12 mouse cellular contexts compared by ENCODE assay signal in genomic region chr8:126382216-126382615, GRCm38 (mm10). TPM values are rescaled to one million over a fixed set of nuclear protein-coding genes. Genes with fewer than 3 reads are reported as not detected.
DNase-seq lines count a peak whose midpoint lies in the region; ATAC-seq and TF ChIP-seq lines count a peak whose summit lies in the region.
"Had no signal": no experiment of that assay in that cellular context is flagged by ENCODE, and none has a peak within 500 bp of the region (broad histone marks: within the 10 kb centered on the region; RNA-seq: fewer than 3 reads in every experiment).

No protein-coding gene starts in this region.

- no peaks in the 10 kb centered on the region for H3K36me3 ChIP-seq in hindbrain, embryonic 10.5 days
- no peaks in the 10 kb centered on the region for H3K36me3 ChIP-seq in hindbrain, embryonic 12.5 days
- no peaks in the 10 kb centered on the region for H3K36me3 ChIP-seq in stomach, postnatal 0 days (ENCODE audit: control insufficient read depth, insufficient read depth, low read length)
- H3K36me3 ChIP-seq: heart, embryonic 13.5 days; liver, embryonic 12.5 days had no signal

- no peak overlapping the region for H3K9ac ChIP-seq in hindbrain, embryonic 12.5 days
- no peak overlapping the region for H3K9ac ChIP-seq in stomach, postnatal 0 days (ENCODE audit: low read length)
- H3K9ac ChIP-seq: heart, embryonic 13.5 days; liver, embryonic 12.5 days had no signal

- no peaks in the 10 kb centered on the region for H3K27me3 ChIP-seq in hindbrain, embryonic 10.5 days (ENCODE audit: insufficient read depth, poor library complexity, severe bottlenecking)
- no peaks in the 10 kb centered on the region for H3K27me3 ChIP-seq in hindbrain, embryonic 12.5 days
- no peaks in the 10 kb centered on the region for H3K27me3 ChIP-seq in stomach, postnatal 0 days (ENCODE audit: control insufficient read depth, insufficient read depth, low read length)

- no peaks in the 10 kb centered on the region for H3K4me1 ChIP-seq in hindbrain, embryonic 10.5 days (replicated peaks)
- no peaks in the 10 kb centered on the region for H3K4me1 ChIP-seq in hindbrain, embryonic 12.5 days
- no peaks in the 10 kb centered on the region for H3K4me1 ChIP-seq in stomach, postnatal 0 days (replicated peaks; ENCODE audit: control insufficient read depth, insufficient read depth)
- H3K4me1 ChIP-seq: heart, embryonic 13.5 days; liver, embryonic 12.5 days had no signal

- no peak overlapping the region for H3K4me2 ChIP-seq in hindbrain, embryonic 12.5 days (replicated peaks)
- H3K4me2 ChIP-seq in stomach, postnatal 0 days (replicated peaks; ENCODE audit: low read depth) = no peak overlapping the region
- H3K4me2 ChIP-seq: heart, embryonic 13.5 days; liver, embryonic 12.5 days had no signal

- no peak for TF ChIP-seq EP300 in stomach, postnatal 0 days (optimal IDR thresholded peaks at IDR 0.05)

- H3K9me3 ChIP-seq in hindbrain, embryonic 10.5 days = no peaks in the 10 kb centered on the region
- no peaks in the 10 kb centered on the region for H3K9me3 ChIP-seq in hindbrain, embryonic 12.5 days (replicated peaks)
- H3K9me3 ChIP-seq in stomach, postnatal 0 days (ENCODE audit: control insufficient read depth, low read length) = no peaks in the 10 kb centered on the region
- H3K9me3 ChIP-seq: heart, embryonic 13.5 days; liver, embryonic 12.5 days had no signal

- peak; percentile 20 for DNase-seq in hindbrain, embryonic 10.5 days (ENCODE audit: low spot score)
- peak; percentile 50 for DNase-seq in testis, postnatal 10 days (ENCODE audit: low spot score)
- DNase-seq in testis, postnatal 14 days (ENCODE audit: low spot score) = no peak
- DNase-seq in embryo, embryonic 9.5 days (ENCODE audit: extremely low spot score) = peak; percentile 18
- DNase-seq in stomach, postnatal 0 days (ENCODE audit: low spot score) = peak; percentile 28
- DNase-seq in spleen, postnatal 10 days (ENCODE audit: low spot score in 2 of 2) = no peak
- DNase-seq in spleen, postnatal 4 days (ENCODE audit: low spot score in 2 of 2) = no peak
- DNase-seq: gastrocnemius, adult 2 months had no signal

- no peak for TF ChIP-seq CTCF in stomach, postnatal 0 days (IDR thresholded peaks at IDR 0.05; ENCODE audit: low read depth)

- no peak overlapping the region for H3K27ac ChIP-seq in hindbrain, embryonic 10.5 days
- no peak overlapping the region for H3K27ac ChIP-seq in hindbrain, embryonic 12.5 days
- H3K27ac ChIP-seq in stomach, postnatal 0 days (replicated peaks) = no peak overlapping the region
- H3K27ac ChIP-seq: gastrocnemius, adult 2 months; heart, embryonic 13.5 days; hindbrain, postnatal 0 days; liver, embryonic 12.5 days had no signal

- no peak for ATAC-seq in hindbrain, embryonic 12.5 days (ENCODE audit: low FRiP score)
- no peak for ATAC-seq in stomach, postnatal 0 days (ENCODE audit: low FRiP score, low TSS enrichment)
- ATAC-seq: liver, embryonic 12.5 days had no signal

- no peak overlapping the region for H3K4me3 ChIP-seq in hindbrain, embryonic 10.5 days
- H3K4me3 ChIP-seq in hindbrain, embryonic 12.5 days = no peak overlapping the region
- H3K4me3 ChIP-seq in stomach, postnatal 0 days (ENCODE audit: low read depth, low read length) = no peak overlapping the region
- H3K4me3 ChIP-seq: gastrocnemius, adult 2 months; heart, embryonic 13.5 days; liver, embryonic 12.5 days had no signal

- 43% methylated on average over 14 of the region's 14 CpGs for WGBS in hindbrain, embryonic 10.5 days
- WGBS in hindbrain, embryonic 12.5 days = 47% methylated on average over 14 of the region's 14 CpGs
- WGBS in stomach, postnatal 0 days = 38% methylated on average over 14 of the region's 14 CpGs

RNA-seq across cellular contexts. Expression of gene Coa6, which starts 40.1 kb away (rescaled TPM):
- polyA plus RNA-seq in hindbrain, embryonic 10.5 days (2016; fragmentation: Nextera tagmentation; extraction: Ambion mirVana) = 41.4 and 44.2 TPM in 2 replicates
- 39.5 and 43.2 TPM in 2 replicates for polyA plus RNA-seq in hindbrain, embryonic 12.5 days (2016; fragmentation: Nextera tagmentation; extraction: Ambion mirVana)
- polyA plus RNA-seq in stomach, postnatal 0 days (2015; fragmentation: Nextera tagmentation; extraction: Ambion mirVana) = 55.6 and 58.7 TPM in 2 replicates

Comparison
In these comparisons a context has a peak if more than half of its experiments do, and no peak if none do; other contexts are left out.
1. DNase-seq: peak in hindbrain, embryonic 10.5 days (single experiment), testis, postnatal 10 days (single experiment), embryo, embryonic 9.5 days (single experiment) and stomach, postnatal 0 days (single experiment); none in testis, postnatal 14 days (single experiment), spleen, postnatal 10 days (0 of 2) and spleen, postnatal 4 days (0 of 2).